Mouse (Mus musculus) activated CD4-positive, CD25-positive, alpha-beta regulatory T cell, adult 9 weeks (primary cell): ENCODE measurements around the gene Dnaja1. TPM values are rescaled to one million over a fixed set of nuclear protein-coding genes. Genes with fewer than 3 reads are reported as not detected.

ENCODE experiments used
- polyA plus RNA-seq: library from polyadenylated mRNA; unstranded; fragments of 100-300 nt; shearing (Covaris generic); gene quantifications from one replicate; pipeline ENCODE4 v1.2.1, GENCODE M21; 2017

Dnaja1 gene
- 513 TPM for polyA plus RNA-seq

GRCm38 (mm10) chr4:40722011-40722666 is at the start of gene Dnaja1:
Gene Dnaja1, plus strand, starts transcription at chr4:40722150.

GRCm38 (mm10) chr4:40702797-40703709 is 18.9 kb upstream of the Dnaja1 start, which contains the start of gene Aptx:
Gene Aptx, minus strand, starts transcription at chr4:40703194.

DNA sequence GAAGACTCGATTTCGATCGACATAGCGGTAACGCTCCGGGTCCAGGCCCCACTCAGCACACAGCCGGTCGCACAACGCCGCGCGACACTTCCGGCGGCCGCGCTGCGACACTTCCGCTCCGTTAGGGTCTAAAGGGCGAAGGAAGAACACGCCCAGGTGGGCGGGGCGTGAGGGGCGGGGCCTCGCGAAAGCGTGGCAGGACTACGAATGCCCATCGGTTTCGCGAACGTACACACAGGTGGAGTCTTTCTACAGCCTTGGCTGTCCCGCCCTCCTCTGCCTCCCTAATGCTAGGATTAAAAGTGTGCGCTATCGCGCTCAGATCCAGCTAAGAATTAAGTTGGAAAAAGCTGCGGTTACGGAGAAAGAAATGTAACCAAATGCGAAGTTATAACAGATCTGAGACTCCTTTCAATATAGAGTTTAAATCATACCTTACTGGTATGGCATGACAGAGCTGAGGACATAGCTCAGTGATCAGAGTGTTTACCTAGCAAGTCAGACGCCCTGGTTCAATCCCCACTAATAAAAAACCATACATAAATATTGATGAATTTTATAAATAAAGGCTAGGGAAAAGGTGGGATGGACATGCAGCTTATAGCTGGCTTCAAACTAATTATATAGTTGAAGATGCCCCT is 36.0 kb downstream of the Dnaja1 start, which contains the start of gene Smu1:
TSS of gene Smu1 (minus strand) at position 144 of the 641 bp plus-strand sequence.

Other genes starting within 250 kb of the Dnaja1 start
- not detected for gene Tmem215, start 250.0 kb upstream of the Dnaja1 start, polyA plus RNA-seq
- gene Aptx, start 19.0 kb upstream of the Dnaja1 start, polyA plus RNA-seq = 32.5 TPM
- 137 TPM for gene Smu1, start 35.8 kb downstream of the Dnaja1 start, polyA plus RNA-seq
- gene B4galt1, start 131.9 kb downstream of the Dnaja1 start, polyA plus RNA-seq = 25.4 TPM
- gene Spink4, start 197.9 kb downstream of the Dnaja1 start, polyA plus RNA-seq = not detected
- 14.2 TPM for gene Bag1, start 226.1 kb downstream of the Dnaja1 start, polyA plus RNA-seq
- gene Chmp5, start 226.3 kb downstream of the Dnaja1 start, polyA plus RNA-seq = 106 TPM
- gene Nfx1, start 248.8 kb downstream of the Dnaja1 start, polyA plus RNA-seq = 116 TPM